Mouse (Mus musculus) megakaryocyte, embryonic 14.5 days (primary cell): ENCODE measurements around the gene Sbk2.

Experiments used
- FLI1 ChIP-seq: IDR thresholded peaks from 2 replicates; pipeline ENCODE4 v1.6.1; 2012; ENCODE audit warnings: low read length, inconsistent platforms, mixed read lengths
- GATA1 ChIP-seq: IDR thresholded peaks from 3 replicates; pipeline ENCODE4 v1.6.1; 2012; ENCODE audit warnings: mixed read lengths, low read length, inconsistent platforms, borderline replicate concordance

- TF ChIP-seq GATA1 (no peak), FLI1 (no peak)
Observed at GRCm38 (mm10) chr7:4975455-4975854, 11.2 kb upstream of the Sbk2 start.
